Mouse (Mus musculus): ENCODE results near the gene Mgat5.

DNA sequence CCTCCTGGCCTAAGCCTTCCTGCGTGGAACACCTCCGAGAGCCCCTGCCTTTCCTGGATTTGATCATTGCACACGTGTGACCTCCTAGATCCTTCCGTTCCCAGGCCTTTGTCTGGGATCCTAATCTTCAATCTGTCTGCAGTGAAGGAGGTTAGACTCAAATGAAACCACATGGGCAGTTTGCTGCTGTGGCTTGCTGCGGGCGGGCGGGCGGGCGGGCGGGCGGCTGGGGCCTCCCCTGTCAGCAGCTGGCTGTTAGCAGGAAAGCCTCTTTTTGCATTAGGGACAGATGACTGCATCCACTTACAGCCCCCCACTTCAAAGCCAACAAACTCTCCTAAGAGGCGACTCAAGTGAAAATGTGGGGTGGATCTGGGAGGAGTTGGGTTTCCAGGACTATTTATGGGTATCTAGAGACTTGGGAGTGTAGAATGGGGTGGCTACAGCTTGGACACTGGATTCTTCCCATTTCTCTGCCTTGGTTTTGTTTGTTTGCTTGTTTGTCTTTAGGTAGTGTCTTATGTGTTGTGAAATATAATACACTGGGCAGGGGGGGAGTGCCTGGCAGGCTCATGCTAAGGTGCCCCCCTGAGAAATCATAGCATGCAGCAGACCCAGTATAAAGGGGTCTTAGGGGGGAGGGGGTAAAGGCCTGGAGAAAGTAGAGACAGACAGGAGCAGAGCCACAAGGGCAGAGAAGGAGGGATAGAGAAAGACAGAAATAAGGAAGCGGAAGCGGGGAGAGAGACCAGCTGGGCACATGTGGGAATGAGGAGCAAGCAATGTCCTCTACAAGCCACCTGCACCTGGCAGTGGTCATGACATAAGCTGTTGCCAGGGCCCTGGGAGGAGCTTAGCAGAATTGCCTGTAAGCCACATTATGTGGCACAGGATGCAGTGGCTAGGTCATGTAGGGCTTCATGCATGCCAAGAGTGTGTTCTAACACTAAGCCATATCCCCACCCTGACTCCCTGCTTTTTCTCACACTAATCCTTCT, 238.4 kb downstream of the Mgat5 start:
- TF ChIP-seq TCF12 (IDR thresholded peaks at IDR 0.05; ENCODE audit: insufficient read depth, poor library complexity, severe bottlenecking) (no peak), POLR2A (IDR thresholded peaks at IDR 0.05; ENCODE audit: insufficient read length, low read depth) (no peak), MAX (IDR thresholded peaks at IDR 0.05; ENCODE audit: low read depth) (no peak), E2F4 (IDR thresholded peaks at IDR 0.05; ENCODE audit: insufficient read depth) (no peak), POLR2AphosphoS2 (IDR thresholded peaks at IDR 0.05; ENCODE audit: insufficient read length, low read depth) (no peak), MYOG (IDR thresholded peaks at IDR 0.05; ENCODE audit: control insufficient read depth in 1 of 3, insufficient read depth in 1 of 3, insufficient read length in 2 of 3, low read depth in 2 of 3) (no peak), CEBPB (IDR thresholded peaks at IDR 0.05; ENCODE audit: insufficient read depth, poor library complexity, severe bottlenecking) (no peak), USF1 (IDR thresholded peaks at IDR 0.05; ENCODE audit: low read depth) (no peak)
